Mouse (Mus musculus): ENCODE measurements around the gene Dffa.
"Not testable (repeated sequence)": the region's sequence is repeated elsewhere in the genome, so short reads cannot be mapped to it uniquely, and the experiment has no call there.

The Dffa gene

GRCm38 (mm10) chr4:149098571-149098970 lies 5.4 kb upstream of the Dffa start:
- no peak for DNase-seq (ENCODE audit: inconsistent ontology term)

- peak; percentile 89 for DNase-seq (ENCODE audit: inconsistent ontology term)
Observed at GRCm38 (mm10) chr4:149099369-149100017, 4.5 kb upstream of the Dffa start, which contains the start of gene Pex14. Pex14 (minus strand) TSS chr4:149099876.

- not testable (repeated sequence) for DNase-seq (ENCODE audit: inconsistent ontology term)
Observed at GRCm38 (mm10) chr4:149100449-149100848, 3.5 kb upstream of the Dffa start.

GRCm38 (mm10) chr4:149101456-149101855 lies 2.5 kb upstream of the Dffa start:
- DNase-seq (ENCODE audit: inconsistent ontology term), result no peak

DNA sequence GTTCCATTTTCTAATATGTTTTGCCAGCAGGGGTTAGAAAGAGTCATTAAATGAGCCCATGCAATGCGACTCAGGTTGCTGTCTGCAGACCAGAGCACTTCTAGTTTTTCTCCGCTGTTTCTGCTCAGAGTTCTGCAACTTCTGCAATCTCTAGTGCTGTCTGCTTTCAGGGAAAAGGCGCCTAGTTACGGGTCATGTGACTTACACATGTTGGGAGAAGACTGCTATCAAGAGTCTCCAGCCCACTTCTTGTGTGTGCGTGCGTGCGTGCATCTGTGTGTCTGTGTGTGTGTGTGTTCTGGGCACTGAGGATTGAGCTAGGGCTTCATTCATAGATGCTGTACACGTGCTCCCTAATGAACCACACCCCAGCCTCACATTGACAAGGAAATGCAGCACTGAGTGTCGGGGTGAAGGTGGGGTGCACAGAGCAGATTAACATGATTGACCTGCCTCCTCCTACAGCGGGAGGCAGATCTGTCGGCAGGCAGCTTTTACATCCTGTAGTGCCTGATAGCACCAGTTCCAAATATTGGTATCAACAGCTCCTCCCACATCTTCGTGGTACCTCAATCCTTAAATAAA lies 16.1 kb downstream of the Dffa start:
- not testable (repeated sequence) for DNase-seq (ENCODE audit: inconsistent ontology term)

DNA sequence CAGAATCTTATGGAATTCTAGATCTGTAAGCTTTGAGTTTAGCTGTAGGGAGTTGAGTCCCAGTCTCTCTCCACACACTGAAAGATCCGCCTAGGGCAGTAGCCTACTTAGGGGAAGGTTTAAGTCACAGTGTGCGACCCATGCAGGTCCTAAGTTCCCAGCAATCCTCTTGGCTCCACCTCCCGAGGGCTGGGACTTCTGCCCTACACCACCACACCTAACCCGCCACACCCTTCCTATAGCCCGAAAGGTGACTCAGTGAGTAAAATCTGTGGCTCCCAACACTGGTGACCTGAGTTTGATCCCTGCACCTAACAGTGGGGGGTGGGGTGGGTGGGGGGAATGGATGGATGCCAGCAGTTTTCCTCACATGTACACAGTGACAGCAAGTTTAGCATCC lies 19.5 kb downstream of the Dffa start:
- no peak for DNase-seq (ENCODE audit: inconsistent ontology term)

DNA sequence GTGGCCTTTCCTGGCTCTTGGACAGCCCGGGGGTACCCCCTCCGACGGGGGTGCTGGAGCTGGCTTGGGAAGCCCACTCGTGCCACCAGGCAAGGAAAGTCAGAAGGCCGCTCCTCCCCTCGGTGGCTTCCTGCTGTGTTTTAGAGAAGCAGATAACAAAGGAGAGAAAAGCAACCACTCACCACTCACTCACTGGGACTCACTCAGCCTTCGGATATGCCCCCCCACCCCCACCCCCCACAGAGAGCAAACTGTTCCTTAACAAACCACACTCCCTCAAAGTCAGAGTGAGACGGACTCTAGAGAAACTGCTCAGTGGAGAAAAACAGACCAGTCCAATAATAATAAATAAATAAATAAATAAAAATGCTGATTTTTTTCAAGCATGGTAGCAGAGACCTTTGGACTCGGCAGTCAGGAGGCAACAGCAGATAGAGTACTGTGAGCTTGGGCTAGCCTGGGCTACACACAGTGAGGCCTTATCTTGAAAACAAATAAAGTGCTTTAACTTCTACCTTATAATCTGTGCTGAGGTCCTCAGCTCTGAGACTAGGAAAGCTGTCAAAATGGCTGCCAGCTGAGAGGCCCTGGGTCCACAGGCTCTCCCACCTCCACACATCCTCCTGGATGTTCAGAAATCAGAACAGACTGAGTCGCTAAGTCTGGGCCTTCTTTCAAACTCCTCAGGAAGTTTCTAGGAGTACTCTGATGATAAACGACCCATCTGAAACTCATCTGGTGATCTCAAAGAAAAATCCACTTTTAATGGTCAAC lies 21.6 kb downstream of the Dffa start:
- DNase-seq (ENCODE audit: inconsistent ontology term), result no peak

- DNase-seq (ENCODE audit: inconsistent ontology term), result no peak
Observed at GRCm38 (mm10) chr4:149126115-149126509, 22.2 kb downstream of the Dffa start.

- no peak for DNase-seq (ENCODE audit: inconsistent ontology term)
Observed at GRCm38 (mm10) chr4:149126663-149127062, 22.7 kb downstream of the Dffa start, which contains the start of gene Cort. Cort (minus strand) TSS chr4:149126763.

- no peak for DNase-seq (ENCODE audit: inconsistent ontology term)
Observed at GRCm38 (mm10) chr4:149128467-149128866, 24.5 kb downstream of the Dffa start.

GRCm38 (mm10) chr4:149131021-149131752 lies 27.2 kb downstream of the Dffa start:
- DNase-seq (ENCODE audit: inconsistent ontology term), result no peak

DNA sequence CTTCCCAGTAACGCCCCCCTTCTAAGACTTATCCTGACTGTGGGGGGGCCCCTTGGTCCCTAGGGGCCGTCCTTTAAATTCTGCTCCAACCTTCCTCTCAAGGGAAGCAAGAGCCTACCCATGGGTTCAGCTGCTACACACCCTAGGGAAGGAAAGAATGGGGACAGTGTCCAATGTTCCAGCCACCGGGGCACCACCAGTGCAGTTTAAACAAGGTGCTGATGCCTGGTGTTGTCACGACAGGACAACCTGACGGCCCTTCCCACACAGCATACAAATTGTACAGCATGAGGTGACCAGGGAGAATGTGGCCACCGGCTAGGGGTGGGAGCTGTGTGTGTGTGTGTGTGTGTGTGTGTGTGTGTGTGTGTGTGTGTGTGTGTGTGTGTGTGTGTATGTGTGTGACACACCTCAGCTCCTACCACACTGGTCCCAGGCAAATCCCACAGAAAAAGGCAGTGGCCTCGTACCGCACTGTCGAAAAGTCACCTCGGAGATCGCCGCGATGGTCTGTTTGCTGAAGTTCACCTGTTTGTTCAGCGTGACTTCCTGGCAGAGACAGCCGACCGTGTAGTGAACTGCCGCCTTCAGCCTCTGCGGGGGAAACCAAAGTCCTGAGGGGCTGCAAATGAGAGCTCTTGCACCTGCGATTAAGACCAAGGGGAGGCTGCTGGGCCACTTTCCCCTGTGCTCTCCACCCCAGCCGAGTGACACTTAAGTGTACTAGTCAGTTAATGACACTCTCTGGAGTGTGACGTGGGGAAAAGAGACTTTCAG lies 28.0 kb downstream of the Dffa start:
- no peak for DNase-seq (ENCODE audit: inconsistent ontology term)

DNA sequence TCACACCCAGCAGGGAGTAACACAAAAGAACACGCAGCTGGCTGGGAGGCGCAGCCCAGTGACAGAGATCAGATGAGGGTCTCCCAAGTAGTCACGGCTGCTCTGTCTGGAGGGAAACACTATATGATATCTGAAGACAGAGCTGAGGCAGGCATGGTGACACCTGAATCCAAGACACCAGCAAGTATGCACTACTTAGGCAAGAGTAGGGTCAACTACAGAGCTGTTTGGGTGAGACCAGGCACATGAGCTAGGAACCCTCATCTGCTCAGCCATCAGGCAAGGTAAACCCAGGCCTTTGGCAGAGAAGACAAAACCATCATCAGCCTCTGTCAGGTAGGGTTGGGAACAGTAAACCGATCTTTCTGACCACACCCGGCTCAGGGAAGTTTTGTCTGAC lies 29.4 kb downstream of the Dffa start:
- no peak for DNase-seq (ENCODE audit: inconsistent ontology term)

DNA sequence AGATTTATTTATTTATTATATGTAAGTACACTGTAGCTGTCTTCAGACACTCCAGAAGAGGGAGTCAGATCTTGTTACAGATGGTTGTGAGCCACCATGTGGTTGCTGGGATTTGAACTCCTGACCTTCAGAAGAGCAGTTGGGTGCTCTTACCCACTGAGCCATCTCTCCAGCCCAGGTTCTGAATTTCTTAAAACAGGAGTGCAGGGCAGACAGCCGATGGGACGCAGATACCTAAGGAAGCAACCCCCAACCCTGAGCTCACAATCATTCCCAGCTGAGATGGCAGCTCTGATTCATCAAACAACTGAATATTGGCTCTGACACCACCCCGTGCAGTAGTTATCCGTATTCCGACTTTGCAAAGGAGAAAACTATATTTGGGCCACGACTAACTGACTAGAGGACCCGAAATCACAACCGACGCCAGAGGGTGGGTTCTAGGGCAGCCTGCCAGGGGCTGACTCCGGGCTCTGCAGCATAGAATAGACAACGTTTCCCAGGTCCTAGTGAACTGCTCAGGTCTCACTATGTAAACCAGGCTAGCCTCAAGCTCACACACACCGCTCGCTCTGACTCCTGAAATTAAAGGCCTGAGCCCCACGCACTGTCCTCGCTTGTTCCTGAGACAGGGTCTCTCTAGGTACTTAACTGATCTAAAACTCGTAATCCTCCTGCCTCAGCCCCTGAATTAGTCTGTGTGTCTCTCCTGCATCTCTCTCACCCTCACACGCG lies 32.3 kb downstream of the Dffa start:
- DNase-seq (ENCODE audit: inconsistent ontology term), result peak; percentile 6

- peak; percentile 93 for DNase-seq (ENCODE audit: inconsistent ontology term)
Observed at GRCm38 (mm10) chr4:149136982-149137770, 33.2 kb downstream of the Dffa start, which contains the start of gene Cenps. Cenps (minus strand) TSS chr4:149137629.

GRCm38 (mm10) chr4:149138515-149138914 lies 34.6 kb downstream of the Dffa start:
- DNase-seq (ENCODE audit: inconsistent ontology term), result no peak

GRCm38 (mm10) chr4:149143594-149143993 lies 39.6 kb downstream of the Dffa start:
- no peak for DNase-seq (ENCODE audit: inconsistent ontology term)

- DNase-seq (ENCODE audit: inconsistent ontology term), result peak; percentile 77
Observed at GRCm38 (mm10) chr4:149144459-149144858, 40.5 kb downstream of the Dffa start.

- no peak for DNase-seq (ENCODE audit: inconsistent ontology term)
Observed at GRCm38 (mm10) chr4:149145151-149145550, 41.2 kb downstream of the Dffa start.

GRCm38 (mm10) chr4:149147528-149147927 lies 43.6 kb downstream of the Dffa start:
- DNase-seq (ENCODE audit: inconsistent ontology term), result no peak
